Mouse (Mus musculus): Measurements from ENCODE around the gene Lnx1.

The Lnx1 gene

DNA sequence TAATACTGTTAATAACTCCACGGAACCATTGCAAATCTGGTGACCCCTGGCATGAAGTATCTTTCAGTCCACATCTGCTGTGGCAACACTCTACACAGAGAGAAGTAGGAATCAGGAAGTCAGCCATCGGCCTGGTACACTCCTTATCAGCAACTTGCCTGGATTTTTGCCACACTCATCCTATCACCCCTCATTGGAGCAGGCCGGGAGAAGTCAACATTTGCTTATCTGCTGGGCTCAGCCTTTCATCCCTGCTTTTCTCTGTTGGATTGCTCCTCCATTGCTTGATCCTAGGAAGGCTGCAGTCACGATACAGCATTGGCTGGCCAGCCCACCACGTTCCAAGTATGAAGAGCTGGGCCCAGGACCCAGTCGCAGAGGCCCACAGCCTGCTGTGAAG lies 26.9 kb upstream of the Lnx1 start:
- Histone ChIP-seq H3K36me3 (ENCODE audit: insufficient read depth, low read length) (no peaks in the 10 kb centered on the region), H3K4me3 (replicated peaks; ENCODE audit: low read length) (no peak overlapping the region), H3K9me3 (ENCODE audit: low read length) (peaks cover 10% of the 10 kb centered on the region; the same call in 1 of the 2 replicates), H3K27me3 (ENCODE audit: insufficient read depth, low read length) (no peaks in the 10 kb centered on the region), H3K4me1 (replicated peaks; ENCODE audit: low read depth, low read length) (peaks cover 59% of the 10 kb centered on the region)
- TF ChIP-seq POU5F1 (IDR thresholded peaks at IDR 0.05; ENCODE audit: borderline replicate concordance, low read length) (no peak), CTCF (conservative IDR thresholded peaks at IDR 0.05; ENCODE audit: low read length) (no peak), NANOG (IDR thresholded peaks at IDR 0.05; ENCODE audit: borderline replicate concordance, low read length) (no peak)

DNA sequence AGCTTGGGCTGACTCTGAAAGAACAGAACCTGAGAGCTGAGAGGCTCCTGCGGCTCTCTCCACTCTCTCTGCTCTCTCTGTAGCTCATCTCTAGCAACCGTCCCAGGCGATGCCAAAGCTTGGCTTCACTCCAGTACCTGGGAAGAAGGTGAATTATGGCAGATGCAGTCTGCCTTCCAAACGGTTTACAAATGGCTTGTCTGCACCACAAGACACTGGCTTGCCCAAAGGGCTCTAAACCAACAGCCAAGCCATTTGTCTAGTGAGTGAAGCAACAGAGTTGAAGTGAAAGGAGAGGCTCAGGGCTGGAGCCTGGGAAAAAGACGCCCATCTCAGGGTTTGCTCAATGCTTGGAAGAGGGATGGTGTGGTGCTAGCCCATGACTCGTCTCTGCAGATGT lies 25.5 kb upstream of the Lnx1 start:
- Histone ChIP-seq H3K9me3 (ENCODE audit: low read length) (peaks cover 12% of the 10 kb centered on the region), H3K27me3 (ENCODE audit: insufficient read depth, low read length) (no peaks in the 10 kb centered on the region), H3K4me3 (replicated peaks; ENCODE audit: low read length) (no peak overlapping the region), H3K36me3 (ENCODE audit: insufficient read depth, low read length) (no peaks in the 10 kb centered on the region), H3K4me1 (replicated peaks; ENCODE audit: low read depth, low read length) (peaks cover 46% of the 10 kb centered on the region)
- no peak for TF ChIP-seq NANOG (IDR thresholded peaks at IDR 0.05; ENCODE audit: borderline replicate concordance, low read length)
- no peak for TF ChIP-seq POU5F1 (IDR thresholded peaks at IDR 0.05; ENCODE audit: borderline replicate concordance, low read length)
- TF ChIP-seq CTCF (conservative IDR thresholded peaks at IDR 0.05; ENCODE audit: low read length) = no peak

DNA sequence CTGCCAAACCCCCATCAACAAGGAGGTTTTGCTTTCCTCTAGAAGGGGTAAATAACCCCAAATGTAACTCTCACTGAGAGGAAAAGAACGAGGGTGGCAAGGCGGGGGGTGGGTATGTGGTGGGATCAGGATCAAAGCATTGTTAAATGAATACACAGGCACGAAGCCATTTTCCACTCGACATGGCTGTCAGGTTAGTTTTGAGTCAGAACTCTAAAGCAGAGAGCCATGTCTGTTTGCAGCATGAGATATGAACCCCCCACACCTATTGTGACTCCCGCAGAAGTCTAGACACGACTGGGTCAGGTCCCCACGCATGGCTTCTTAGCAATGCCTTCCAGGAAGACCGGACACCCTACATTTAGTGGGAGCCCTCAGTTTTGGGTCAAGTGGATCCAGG lies 24.6 kb upstream of the Lnx1 start:
- Histone ChIP-seq H3K36me3 (ENCODE audit: insufficient read depth, low read length) (no peaks in the 10 kb centered on the region), H3K27me3 (ENCODE audit: insufficient read depth, low read length) (no peaks in the 10 kb centered on the region), H3K9me3 (ENCODE audit: low read length) (peaks cover 12% of the 10 kb centered on the region), H3K4me3 (replicated peaks; ENCODE audit: low read length) (no peak overlapping the region), H3K4me1 (replicated peaks; ENCODE audit: low read depth, low read length) (peaks cover 42% of the 10 kb centered on the region)
- TF ChIP-seq CTCF (conservative IDR thresholded peaks at IDR 0.05; ENCODE audit: low read length) (no peak), NANOG (IDR thresholded peaks at IDR 0.05; ENCODE audit: borderline replicate concordance, low read length) (no peak), POU5F1 (IDR thresholded peaks at IDR 0.05; ENCODE audit: borderline replicate concordance, low read length) (no peak)

DNA sequence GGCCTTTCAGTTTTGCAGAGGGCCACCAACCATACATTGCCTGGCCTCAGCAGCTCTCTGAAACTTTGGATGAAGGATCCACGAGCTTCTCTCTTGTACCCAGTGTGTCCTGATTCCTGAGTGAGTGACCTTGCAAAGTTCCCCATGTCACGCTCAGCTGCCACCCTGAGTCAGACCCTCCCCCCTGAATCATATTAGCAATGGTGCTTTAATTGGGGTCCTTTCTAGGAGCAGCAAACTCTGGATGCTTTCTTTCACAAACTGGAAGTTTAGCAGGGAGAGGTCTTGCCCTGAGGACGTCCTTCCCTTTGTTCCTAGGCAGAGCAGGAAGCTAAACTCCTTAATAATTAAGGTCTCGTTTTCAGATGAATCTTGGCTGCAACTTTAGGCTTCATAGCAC lies 22.8 kb upstream of the Lnx1 start:
- Histone ChIP-seq H3K4me1 (replicated peaks; ENCODE audit: low read depth, low read length) (peaks cover 45% of the 10 kb centered on the region), H3K36me3 (ENCODE audit: insufficient read depth, low read length) (no peaks in the 10 kb centered on the region), H3K4me3 (replicated peaks; ENCODE audit: low read length) (no peak overlapping the region; the same call in 1 of the 2 replicates), H3K9me3 (ENCODE audit: low read length) (peaks cover 8% of the 10 kb centered on the region), H3K27me3 (ENCODE audit: insufficient read depth, low read length) (0 out of 2 replicates have a peak, but pooled peaks cover 2% of the 10 kb centered on the region)
- no peak for TF ChIP-seq CTCF (conservative IDR thresholded peaks at IDR 0.05; ENCODE audit: low read length)
- no peak for TF ChIP-seq POU5F1 (IDR thresholded peaks at IDR 0.05; ENCODE audit: borderline replicate concordance, low read length)
- no peak for TF ChIP-seq NANOG (IDR thresholded peaks at IDR 0.05; ENCODE audit: borderline replicate concordance, low read length)

DNA sequence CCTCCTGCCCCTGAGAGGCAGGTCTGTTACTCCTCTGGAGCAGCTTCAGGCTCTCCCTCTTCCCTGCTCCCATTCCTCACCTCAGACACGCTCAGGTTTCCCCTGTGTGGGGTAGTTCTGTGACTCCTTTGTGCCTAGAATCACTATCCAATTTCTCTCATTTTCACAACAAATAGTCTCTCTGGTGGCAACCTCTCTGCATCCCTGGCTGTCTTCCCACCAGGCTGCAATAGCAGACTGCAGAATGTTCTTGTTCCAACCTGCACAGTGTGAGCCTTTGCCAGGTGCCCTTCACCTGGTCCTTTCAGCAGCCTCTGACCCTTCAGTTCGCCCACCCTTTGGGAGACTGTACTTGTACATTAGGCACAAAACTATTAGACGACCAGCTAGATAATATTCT lies 19.1 kb upstream of the Lnx1 start:
- H3K27me3 ChIP-seq (ENCODE audit: insufficient read depth, low read length) = 0 out of 2 replicates have a peak, but pooled peaks cover 2% of the 10 kb centered on the region
- H3K4me3 ChIP-seq (replicated peaks; ENCODE audit: low read length) = no peak overlapping the region
- H3K9me3 ChIP-seq (ENCODE audit: low read length) = peaks cover 8% of the 10 kb centered on the region
- TF ChIP-seq POU5F1 (IDR thresholded peaks at IDR 0.05; ENCODE audit: borderline replicate concordance, low read length) (no peak), CTCF (conservative IDR thresholded peaks at IDR 0.05; ENCODE audit: low read length) (no peak), NANOG (IDR thresholded peaks at IDR 0.05; ENCODE audit: borderline replicate concordance, low read length) (no peak)
- no peaks in the 10 kb centered on the region for H3K36me3 ChIP-seq (ENCODE audit: insufficient read depth, low read length)
- H3K4me1 ChIP-seq (replicated peaks; ENCODE audit: low read depth, low read length) = peaks cover 28% of the 10 kb centered on the region

DNA sequence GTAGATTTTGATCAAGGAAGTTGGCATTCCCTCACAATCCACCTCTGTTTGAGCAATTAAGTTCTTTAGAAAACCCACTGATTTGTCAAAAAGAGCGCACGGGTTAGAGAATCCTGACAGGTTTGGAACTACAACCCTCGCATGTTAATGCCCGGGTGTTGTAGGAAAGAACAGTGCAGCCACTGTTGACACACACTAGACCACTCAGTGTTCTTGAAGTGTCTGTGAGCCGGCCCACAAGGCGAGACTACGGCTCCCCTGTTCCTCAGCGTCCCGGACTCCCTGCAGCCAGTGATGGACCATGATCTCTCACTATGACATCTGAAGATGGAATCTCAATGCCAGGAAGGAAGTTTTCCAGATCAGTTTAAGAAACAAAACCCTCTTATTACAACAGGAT lies 17.9 kb upstream of the Lnx1 start:
- TF ChIP-seq POU5F1 (IDR thresholded peaks at IDR 0.05; ENCODE audit: borderline replicate concordance, low read length) (no peak), NANOG (IDR thresholded peaks at IDR 0.05; ENCODE audit: borderline replicate concordance, low read length) (no peak), CTCF (conservative IDR thresholded peaks at IDR 0.05; ENCODE audit: low read length) (no peak)
- Histone ChIP-seq H3K4me3 (replicated peaks; ENCODE audit: low read length) (no peak overlapping the region), H3K27me3 (ENCODE audit: insufficient read depth, low read length) (0 out of 2 replicates have a peak, but pooled peaks cover 2% of the 10 kb centered on the region), H3K4me1 (replicated peaks; ENCODE audit: low read depth, low read length) (peaks cover 19% of the 10 kb centered on the region), H3K9me3 (ENCODE audit: low read length) (peaks cover 8% of the 10 kb centered on the region), H3K36me3 (ENCODE audit: insufficient read depth, low read length) (no peaks in the 10 kb centered on the region)

DNA sequence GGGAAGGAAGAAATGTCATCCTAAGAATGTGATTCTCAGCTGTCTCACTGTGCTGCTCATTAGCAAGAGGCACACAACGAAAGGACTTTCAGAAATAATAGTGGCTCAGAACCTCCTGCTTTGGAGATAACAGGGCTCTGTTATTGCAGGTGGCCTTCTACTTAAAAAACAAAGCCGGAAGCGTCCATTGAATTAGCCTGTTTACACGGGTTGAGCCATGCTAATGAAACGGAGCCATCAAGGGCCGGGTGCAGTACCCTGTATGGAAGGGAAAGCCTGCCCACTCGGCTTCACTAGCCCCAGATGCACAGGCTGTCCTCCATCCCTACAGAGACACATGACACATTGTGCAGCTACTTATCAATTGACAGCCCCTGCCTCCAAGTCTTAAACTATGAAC lies 13.5 kb upstream of the Lnx1 start:
- Histone ChIP-seq H3K36me3 (ENCODE audit: insufficient read depth, low read length) (no peaks in the 10 kb centered on the region), H3K9me3 (ENCODE audit: low read length) (no peaks in the 10 kb centered on the region), H3K27me3 (ENCODE audit: insufficient read depth, low read length) (0 out of 2 replicates have a peak, but pooled peaks cover 2% of the 10 kb centered on the region), H3K4me3 (replicated peaks; ENCODE audit: low read length) (no peak overlapping the region), H3K4me1 (replicated peaks; ENCODE audit: low read depth, low read length) (peaks cover 11% of the 10 kb centered on the region)
- TF ChIP-seq NANOG (IDR thresholded peaks at IDR 0.05; ENCODE audit: borderline replicate concordance, low read length) (no peak), CTCF (conservative IDR thresholded peaks at IDR 0.05; ENCODE audit: low read length) (no peak), POU5F1 (IDR thresholded peaks at IDR 0.05; ENCODE audit: borderline replicate concordance, low read length) (no peak)

DNA sequence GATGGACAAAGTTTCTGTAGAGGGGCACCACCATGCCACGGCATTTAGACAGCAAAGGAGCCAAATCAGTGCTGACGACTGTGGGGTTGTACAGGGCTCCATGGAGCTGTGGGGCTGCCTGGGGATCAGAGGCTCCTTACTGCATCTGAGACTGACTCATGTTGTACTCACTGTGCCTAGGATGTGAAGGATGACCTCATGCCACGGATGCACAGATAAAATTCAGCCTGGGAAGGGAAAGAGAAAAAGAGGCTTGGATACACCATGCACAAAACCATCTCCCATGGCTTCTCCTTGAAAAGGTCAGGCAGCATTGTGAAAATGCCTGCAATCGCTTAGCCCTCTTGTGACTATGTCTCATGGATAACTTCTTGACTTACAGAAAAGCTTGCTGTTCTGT lies 10.1 kb upstream of the Lnx1 start:
- Histone ChIP-seq H3K9me3 (ENCODE audit: low read length) (no peaks in the 10 kb centered on the region), H3K27me3 (ENCODE audit: insufficient read depth, low read length) (0 out of 2 replicates have a peak, but pooled peaks cover 8% of the 10 kb centered on the region), H3K4me1 (replicated peaks; ENCODE audit: low read depth, low read length) (peaks cover 8% of the 10 kb centered on the region), H3K4me3 (replicated peaks; ENCODE audit: low read length) (no peak overlapping the region), H3K36me3 (ENCODE audit: insufficient read depth, low read length) (no peaks in the 10 kb centered on the region)
- no peak for TF ChIP-seq POU5F1 (IDR thresholded peaks at IDR 0.05; ENCODE audit: borderline replicate concordance, low read length)
- no peak for TF ChIP-seq NANOG (IDR thresholded peaks at IDR 0.05; ENCODE audit: borderline replicate concordance, low read length)
- no peak for TF ChIP-seq CTCF (conservative IDR thresholded peaks at IDR 0.05; ENCODE audit: low read length)

DNA sequence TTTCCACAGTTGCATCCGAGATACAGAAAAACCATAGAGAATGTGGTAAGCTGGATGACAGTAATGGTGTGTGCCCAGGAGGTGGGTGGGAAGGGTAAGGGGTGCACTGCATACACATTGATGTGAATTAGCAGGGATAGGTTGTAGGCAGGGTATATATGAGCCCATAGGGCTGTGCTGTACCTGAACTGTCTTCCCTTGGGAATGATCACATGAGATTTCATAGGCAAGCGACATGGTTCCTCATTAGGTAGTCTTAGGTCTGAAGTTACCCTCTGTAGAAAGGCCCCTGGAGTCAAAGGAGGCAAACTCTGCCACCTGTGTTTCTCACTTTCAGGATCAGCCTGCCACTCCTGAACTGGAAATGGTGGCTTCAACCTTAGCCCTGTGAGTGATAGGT lies 9.3 kb upstream of the Lnx1 start:
- no peaks in the 10 kb centered on the region for H3K36me3 ChIP-seq (ENCODE audit: insufficient read depth, low read length)
- peaks cover 11% of the 10 kb centered on the region for H3K4me1 ChIP-seq (replicated peaks; ENCODE audit: low read depth, low read length)
- H3K27me3 ChIP-seq (ENCODE audit: insufficient read depth, low read length) = 0 out of 2 replicates have a peak, but pooled peaks cover 10% of the 10 kb centered on the region
- TF ChIP-seq POU5F1 (IDR thresholded peaks at IDR 0.05; ENCODE audit: borderline replicate concordance, low read length) = no peak
- H3K4me3 ChIP-seq (replicated peaks; ENCODE audit: low read length) = no peak overlapping the region
- H3K9me3 ChIP-seq (ENCODE audit: low read length) = no peaks in the 10 kb centered on the region

Data from E14TG2a.4 (cell line).